Mouse (Mus musculus) yolk sac, embryonic 10.5 days (tissue): Measurements from ENCODE around the gene Fam217b.
A peak's percentile ranks its signal among the peaks of the same experiment; 100 is the strongest.

Experiments
- DNase-seq: peaks from one replicate; pipeline ENCODE4 v3.0.0-alpha.2; 2017; ENCODE audit warnings: low spot score

Fam217b gene

GRCm38 (mm10) chr2:178437311-178437710 lies 23.0 kb downstream of the Fam217b start:
- DNase-seq, result no peak

GRCm38 (mm10) chr2:178449386-178449785 lies 35.1 kb downstream of the Fam217b start:
- DNase-seq, result no peak

- DNase-seq, result no peak
Measured at GRCm38 (mm10) chr2:178450236-178450635, 35.9 kb downstream of the Fam217b start.

- no peak for DNase-seq
Measured at GRCm38 (mm10) chr2:178450961-178451360, 36.6 kb downstream of the Fam217b start.

- DNase-seq, result peak; percentile 20
Measured at GRCm38 (mm10) chr2:178454664-178455516, 40.6 kb downstream of the Fam217b start.

GRCm38 (mm10) chr2:178457414-178457813 lies 43.1 kb downstream of the Fam217b start:
- DNase-seq, result no peak

GRCm38 (mm10) chr2:178460353-178460752 lies 46.0 kb downstream of the Fam217b start:
- no peak for DNase-seq

GRCm38 (mm10) chr2:178471546-178472480 lies 57.5 kb downstream of the Fam217b start:
- DNase-seq, result peak; percentile 24

GRCm38 (mm10) chr2:178473916-178474315 lies 59.6 kb downstream of the Fam217b start:
- no peak for DNase-seq
